Mouse (Mus musculus): ENCODE data around the gene Gimap7. TPM values are rescaled to one million over a fixed set of nuclear protein-coding genes. Genes with fewer than 3 reads are reported as not detected.

Gene Gimap7
- polyA plus RNA-seq, 1 experiment from 2014 or later = not detected

DNA sequence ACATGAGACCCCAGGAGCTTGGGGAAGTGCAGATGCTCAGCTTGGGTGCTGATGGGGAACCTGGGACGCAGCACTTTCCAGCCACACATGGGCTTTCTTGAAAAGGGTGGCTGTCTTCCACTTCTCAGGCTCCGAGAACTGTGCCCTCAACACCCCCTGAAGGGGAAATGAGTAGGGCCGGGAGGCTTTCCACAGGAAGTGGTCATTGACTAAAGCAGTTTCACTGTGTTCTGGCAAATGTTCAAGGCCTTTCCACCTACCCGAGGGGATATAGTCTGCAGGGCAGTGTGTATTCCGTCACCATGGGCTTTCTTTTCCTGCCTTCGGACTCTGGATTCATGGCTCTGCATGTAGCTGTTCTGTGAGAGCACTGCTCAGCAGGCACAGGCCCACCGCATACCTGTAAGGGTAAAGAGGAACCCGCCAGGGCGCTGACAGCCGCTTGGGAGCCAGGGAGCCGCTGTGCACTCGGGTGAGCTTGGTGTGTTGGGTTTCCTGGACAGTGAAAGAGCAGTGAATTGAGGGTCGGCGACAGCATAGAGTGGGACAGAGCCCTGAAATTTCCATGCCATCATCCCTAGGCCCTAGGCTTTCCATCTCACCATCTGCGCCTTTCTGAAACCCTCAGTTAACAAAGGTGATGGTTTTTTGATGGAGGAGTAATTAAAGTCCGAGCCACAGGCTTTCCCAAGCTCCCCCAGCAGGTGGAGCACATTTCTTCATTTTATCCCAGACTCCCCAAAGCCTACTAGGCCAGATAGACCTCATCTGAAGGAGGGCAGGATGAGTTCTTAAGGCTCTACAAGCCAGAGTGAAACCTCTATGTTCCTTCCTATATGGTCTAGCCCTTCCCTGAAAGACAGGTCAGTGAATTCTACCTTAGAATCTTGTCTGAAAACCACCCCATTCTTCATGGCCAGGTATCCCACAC lies 27.8 kb downstream of the Gimap7 start, which contains the start of gene Gimap5:
TSS of gene Gimap5 (plus strand) at position 239 of the 931 bp plus-strand sequence.
- Histone ChIP-seq H3K9ac (peak within 1 kb of the TSS; percentile 21; the same call in 1 of the 2 replicates), H3K27me3 (peaks cover 25% of the 10 kb centered on the region), H3K4me1 (peaks cover 36% of the 10 kb centered on the region), H3K4me3 (peak within 1 kb of the TSS; percentile 25), H3K4me2 (peak within 1 kb of the TSS; percentile 42), H3K27ac (peak within 1 kb of the TSS; percentile 80), H3K36me3 (no peaks in the 10 kb centered on the region), H3K9me3 (no peaks in the 10 kb centered on the region)
- WGBS = 38% methylated on average over 16 of the region's 16 CpGs
- peak; percentile 52 for ATAC-seq (ENCODE audit: borderline replicate concordance, extremely low read depth, low FRiP score, low TSS enrichment)

DNA sequence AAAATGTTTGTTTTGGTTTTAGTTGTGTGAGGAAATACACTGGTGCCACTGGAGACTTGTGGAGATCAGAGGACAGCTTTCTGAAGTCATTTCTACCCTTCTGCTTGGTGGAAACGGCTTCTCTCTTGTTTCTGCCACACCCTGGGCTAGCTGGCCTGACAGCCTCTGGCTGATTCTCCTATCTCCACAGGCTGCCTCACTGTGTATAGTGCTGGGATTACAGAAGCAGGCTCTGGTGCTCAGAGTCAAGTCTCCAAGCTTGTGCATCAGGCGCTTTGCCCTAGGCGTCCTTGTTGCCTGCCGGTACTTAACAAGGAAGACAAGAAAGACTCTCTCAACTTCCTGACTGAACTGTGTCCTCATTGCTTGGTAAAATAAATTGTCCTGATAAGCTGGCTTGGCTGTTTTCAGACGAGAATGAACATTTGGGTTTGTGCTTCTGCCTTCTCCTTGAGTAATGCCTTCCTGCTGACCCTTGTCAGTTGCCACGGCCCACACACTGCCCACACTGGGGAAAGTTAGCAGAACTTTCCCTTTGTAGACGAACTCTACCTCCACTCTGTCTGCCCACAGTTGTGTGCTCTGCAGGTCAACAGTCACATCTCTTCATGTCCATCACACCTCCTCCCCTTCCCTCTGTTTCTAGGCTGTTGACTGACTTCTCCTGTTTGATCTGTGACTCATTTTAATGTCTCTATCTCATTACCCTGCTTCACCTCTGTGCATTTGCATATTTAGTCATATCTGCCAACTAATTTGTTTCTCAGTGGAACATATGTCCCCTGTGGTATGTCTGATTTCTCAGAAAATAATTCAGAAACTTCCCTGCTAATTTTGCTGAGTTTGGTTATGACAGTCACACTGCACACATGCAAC lies 28.9 kb downstream of the Gimap7 start:
- Histone ChIP-seq H3K4me1 (peaks cover 25% of the 10 kb centered on the region), H3K9me3 (no peaks in the 10 kb centered on the region), H3K27ac (peak overlapping the region; percentile 79), H3K36me3 (no peaks in the 10 kb centered on the region), H3K4me3 (peak overlapping the region; percentile 25), H3K9ac (peak overlapping the region; percentile 16; the same call in 1 of the 2 replicates), H3K27me3 (peaks cover 16% of the 10 kb centered on the region), H3K4me2 (peak overlapping the region; percentile 42)
- no peak for ATAC-seq (ENCODE audit: borderline replicate concordance, extremely low read depth, low FRiP score, low TSS enrichment)
- 30% methylated on average over 7 of the region's 7 CpGs for WGBS

DNA sequence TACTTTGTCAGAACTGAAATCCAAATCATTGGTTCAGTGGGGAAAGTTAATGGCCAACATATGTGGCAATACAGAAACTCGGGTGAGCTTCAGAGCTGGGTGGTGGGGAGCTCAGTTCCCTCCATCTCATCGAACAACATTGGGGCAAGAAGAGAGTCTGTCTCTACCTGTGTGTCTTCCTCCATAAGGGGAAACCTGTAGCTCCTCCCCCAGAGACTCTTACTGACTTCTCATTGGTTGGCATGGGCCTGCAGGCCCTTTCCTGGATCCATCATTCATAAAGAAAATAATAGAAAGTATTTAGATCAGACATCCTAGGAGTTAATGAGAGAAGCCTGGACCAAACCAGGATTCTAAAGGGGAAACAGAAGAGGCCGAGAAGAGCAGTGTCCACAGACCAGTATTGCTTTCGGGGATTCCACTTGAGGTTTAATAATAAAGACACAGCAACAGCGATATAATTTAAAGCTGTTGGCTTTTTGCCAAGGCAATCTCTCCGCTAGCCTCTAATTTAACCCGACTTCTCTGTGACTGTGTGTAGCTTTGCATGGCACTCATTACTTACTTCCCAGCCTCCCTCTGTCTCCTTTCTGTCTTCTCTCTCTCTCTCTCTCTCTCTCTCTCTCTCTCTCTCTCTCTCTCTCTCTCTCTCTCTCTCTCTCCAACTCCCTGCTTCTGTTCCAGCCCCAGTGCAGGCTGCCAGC lies 45.3 kb downstream of the Gimap7 start:
- WGBS = 63% methylated on average over 7 of the region's 7 CpGs
- H3K9me3 ChIP-seq = no peaks in the 10 kb centered on the region
- H3K27ac ChIP-seq = no peak overlapping the region
- H3K36me3 ChIP-seq = no peaks in the 10 kb centered on the region
- H3K9ac ChIP-seq = no peak overlapping the region
- H3K27me3 ChIP-seq = no peaks in the 10 kb centered on the region
- no peak overlapping the region for H3K4me2 ChIP-seq
- H3K4me1 ChIP-seq = no peaks in the 10 kb centered on the region
- no peak overlapping the region for H3K4me3 ChIP-seq
- no peak for ATAC-seq (ENCODE audit: borderline replicate concordance, extremely low read depth, low FRiP score, low TSS enrichment)

- H3K4me1 ChIP-seq = no peaks in the 10 kb centered on the region
- no peak overlapping the region for H3K27ac ChIP-seq
- 85% methylated on average over 10 of the region's 10 CpGs for WGBS
- no peaks in the 10 kb centered on the region for H3K36me3 ChIP-seq
- H3K27me3 ChIP-seq = no peaks in the 10 kb centered on the region
- H3K9ac ChIP-seq = no peak overlapping the region
- no peak for ATAC-seq (ENCODE audit: borderline replicate concordance, extremely low read depth, low FRiP score, low TSS enrichment)
- H3K4me3 ChIP-seq = no peak overlapping the region
- no peak overlapping the region for H3K4me2 ChIP-seq
- no peaks in the 10 kb centered on the region for H3K9me3 ChIP-seq
Observed at GRCm38 (mm10) chr6:48764496-48764895, 46.1 kb downstream of the Gimap7 start.

- H3K4me2 ChIP-seq = no peak overlapping the region
- no peaks in the 10 kb centered on the region for H3K4me1 ChIP-seq
- no peaks in the 10 kb centered on the region for H3K9me3 ChIP-seq
- H3K4me3 ChIP-seq = no peak overlapping the region
- 61% methylated on average over 9 of the region's 9 CpGs for WGBS
- no peaks in the 10 kb centered on the region for H3K27me3 ChIP-seq
- no peak overlapping the region for H3K27ac ChIP-seq
- no peak for ATAC-seq (ENCODE audit: borderline replicate concordance, extremely low read depth, low FRiP score, low TSS enrichment)
- no peak overlapping the region for H3K9ac ChIP-seq
- H3K36me3 ChIP-seq = no peaks in the 10 kb centered on the region
Observed at GRCm38 (mm10) chr6:48768178-48768869, 49.9 kb downstream of the Gimap7 start.

DNA sequence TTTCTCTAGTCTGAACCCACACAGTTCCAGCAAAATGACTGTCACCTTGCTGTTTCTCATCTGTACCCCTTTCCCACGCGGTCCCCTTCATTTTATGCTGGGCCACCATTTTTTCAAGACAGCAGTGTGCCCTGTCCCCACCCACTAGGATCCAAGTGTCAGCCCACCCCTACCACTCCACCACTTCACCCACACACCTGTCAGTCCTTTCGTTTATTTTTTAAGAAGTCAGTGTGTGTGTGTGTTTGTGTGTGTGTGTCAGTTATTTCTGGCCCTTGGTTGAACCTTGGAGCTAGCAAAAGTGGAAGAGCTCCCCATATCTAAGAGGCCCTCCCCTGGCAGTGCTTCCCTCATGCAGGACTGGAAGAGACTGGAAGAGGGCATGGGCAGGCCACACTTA lies 50.5 kb downstream of the Gimap7 start:
- no peaks in the 10 kb centered on the region for H3K36me3 ChIP-seq
- no peak overlapping the region for H3K27ac ChIP-seq
- no peaks in the 10 kb centered on the region for H3K9me3 ChIP-seq
- no peak overlapping the region for H3K4me3 ChIP-seq
- no peaks in the 10 kb centered on the region for H3K4me1 ChIP-seq
- no peaks in the 10 kb centered on the region for H3K27me3 ChIP-seq
- H3K9ac ChIP-seq = no peak overlapping the region
- ATAC-seq (ENCODE audit: borderline replicate concordance, extremely low read depth, low FRiP score, low TSS enrichment) = no peak
- no peak overlapping the region for H3K4me2 ChIP-seq
- 86% methylated on average over 3 of the region's 3 CpGs for WGBS

- H3K9ac ChIP-seq = no peak within 1 kb of the TSS
- H3K9me3 ChIP-seq = no peaks in the 10 kb centered on the region
- no peak within 1 kb of the TSS for H3K27ac ChIP-seq
- H3K27me3 ChIP-seq = no peaks in the 10 kb centered on the region
- WGBS = 87% methylated on average over 3 of the region's 3 CpGs
- no peaks in the 10 kb centered on the region for H3K4me1 ChIP-seq
- no peak within 1 kb of the TSS for H3K4me2 ChIP-seq
- no peak within 1 kb of the TSS for H3K4me3 ChIP-seq
- no peak for ATAC-seq (ENCODE audit: borderline replicate concordance, extremely low read depth, low FRiP score, low TSS enrichment)
- no peaks in the 10 kb centered on the region for H3K36me3 ChIP-seq
Observed at GRCm38 (mm10) chr6:48770696-48771095, 52.3 kb downstream of the Gimap7 start, which contains the start of gene Gimap3. Gene Gimap3, minus strand, starts transcription at chr6:48770851.

GRCm38 (mm10) chr6:48772030-48772429 lies 53.6 kb downstream of the Gimap7 start:
- 8% methylated on average over 8 of the region's 8 CpGs for WGBS
- no peak overlapping the region for H3K9ac ChIP-seq
- H3K36me3 ChIP-seq = no peaks in the 10 kb centered on the region
- H3K27ac ChIP-seq = no peak overlapping the region
- peak; percentile 59; the same call in 1 of the 2 replicates for ATAC-seq (ENCODE audit: borderline replicate concordance, extremely low read depth, low FRiP score, low TSS enrichment)
- H3K4me1 ChIP-seq = no peaks in the 10 kb centered on the region
- no peak overlapping the region for H3K4me2 ChIP-seq
- H3K27me3 ChIP-seq = no peaks in the 10 kb centered on the region
- no peaks in the 10 kb centered on the region for H3K9me3 ChIP-seq
- no peak overlapping the region for H3K4me3 ChIP-seq

Other genes with a start within 250 kb of the Gimap7 start
- gene Atp6v0e2, start 181.0 kb upstream of the Gimap7 start, polyA plus RNA-seq (2015; fragmentation: Nextera tagmentation; extraction: Ambion mirVana) = 9.4 and 11.7 TPM in 2 replicates
- 6.0 and 7.3 TPM in 2 replicates for gene Lrrc61, start 163.8 kb upstream of the Gimap7 start, polyA plus RNA-seq (2015; fragmentation: Nextera tagmentation; extraction: Ambion mirVana)
- 76.6 and 84.0 TPM in 2 replicates for gene Rarres2, start 145.8 kb upstream of the Gimap7 start, polyA plus RNA-seq (2015; fragmentation: Nextera tagmentation; extraction: Ambion mirVana)
- not detected in 2 replicates for gene Gm45021, start 129.0 kb upstream of the Gimap7 start, polyA plus RNA-seq (2015; fragmentation: Nextera tagmentation; extraction: Ambion mirVana)
- 28.1 and 30.9 TPM in 2 replicates for gene Repin1, start 124.7 kb upstream of the Gimap7 start, polyA plus RNA-seq (2015; fragmentation: Nextera tagmentation; extraction: Ambion mirVana)
- not detected in 2 replicates for gene Gm44965, start 124.7 kb upstream of the Gimap7 start, polyA plus RNA-seq (2015; fragmentation: Nextera tagmentation; extraction: Ambion mirVana)
- 5.5 and 8.3 TPM in 2 replicates for gene Zfp775, start 116.6 kb upstream of the Gimap7 start, polyA plus RNA-seq (2015; fragmentation: Nextera tagmentation; extraction: Ambion mirVana)
- gene AI854703, start 91.9 kb upstream of the Gimap7 start, polyA plus RNA-seq (2015; fragmentation: Nextera tagmentation; extraction: Ambion mirVana) = 0.93 and 1.1 TPM in 2 replicates
- 4.2 and 4.3 TPM in 2 replicates for gene Gimap8, start 71.4 kb upstream of the Gimap7 start, polyA plus RNA-seq (2015; fragmentation: Nextera tagmentation; extraction: Ambion mirVana)
- gene Gimap9, start 42.5 kb upstream of the Gimap7 start, polyA plus RNA-seq (2015; fragmentation: Nextera tagmentation; extraction: Ambion mirVana) = 16.1 and 16.2 TPM in 2 replicates
- gene Gimap4, start 34.1 kb upstream of the Gimap7 start, polyA plus RNA-seq (2015; fragmentation: Nextera tagmentation; extraction: Ambion mirVana) = 45.0 and 46.6 TPM in 2 replicates
- gene Gimap6, start 10.4 kb upstream of the Gimap7 start, polyA plus RNA-seq (2015; fragmentation: Nextera tagmentation; extraction: Ambion mirVana) = 41.3 and 48.5 TPM in 2 replicates
- gene Gm28053, start within 50 bp of the Gimap7 start, polyA plus RNA-seq (2015; fragmentation: Nextera tagmentation; extraction: Ambion mirVana) = 3.4 and 4.2 TPM in 2 replicates
- 43.0 and 53.3 TPM in 2 replicates for gene Gimap1, start 20.4 kb downstream of the Gimap7 start, polyA plus RNA-seq (2015; fragmentation: Nextera tagmentation; extraction: Ambion mirVana)
- 23.7 and 25.2 TPM in 2 replicates for gene Gimap5, start 27.6 kb downstream of the Gimap7 start, polyA plus RNA-seq (2015; fragmentation: Nextera tagmentation; extraction: Ambion mirVana)
- gene Gimap3, start 52.2 kb downstream of the Gimap7 start, polyA plus RNA-seq (2015; fragmentation: Nextera tagmentation; extraction: Ambion mirVana) = 0.22 TPM in 1 of 2 replicates, not detected in the other
- gene Tmem176a, start 122.3 kb downstream of the Gimap7 start, polyA plus RNA-seq (2015; fragmentation: Nextera tagmentation; extraction: Ambion mirVana) = 226 and 227 TPM in 2 replicates
- 425 and 442 TPM in 2 replicates for gene Tmem176b, start 122.9 kb downstream of the Gimap7 start, polyA plus RNA-seq (2015; fragmentation: Nextera tagmentation; extraction: Ambion mirVana)
- 0.11 TPM in 1 of 2 replicates, not detected in the other for gene Aoc1, start 154.3 kb downstream of the Gimap7 start, polyA plus RNA-seq (2015; fragmentation: Nextera tagmentation; extraction: Ambion mirVana)
- not detected in 2 replicates for gene 1600015I10Rik, start 211.3 kb downstream of the Gimap7 start, polyA plus RNA-seq (2015; fragmentation: Nextera tagmentation; extraction: Ambion mirVana)